In genomic region chr16:38694906-38695540, GRCm38 (mm10) we compare ENCODE assay signal across 18 mouse cellular contexts.
"Had no signal": no experiment of that assay in that cellular context is flagged by ENCODE, and none has a peak within 500 bp of the region (broad histone marks: within the 10 kb centered on the region; RNA-seq: fewer than 3 reads in every experiment).

No protein-coding gene starts in this region.

- H3K4me2 ChIP-seq: kidney, embryonic 15.5 days; liver, embryonic 11.5 days; liver, embryonic 15.5 days; lung, embryonic 14.5 days; midbrain, embryonic 12.5 days; neural tube, embryonic 12.5 days; stomach, embryonic 15.5 days had no signal

- ATAC-seq: midbrain, embryonic 16.5 days had no signal

- H3K27ac ChIP-seq: kidney, embryonic 15.5 days; left cerebral cortex, adult 2 months; limb, embryonic 10.5 days; liver, embryonic 15.5 days; midbrain, embryonic 12.5 days; neural tube, embryonic 12.5 days; stomach, embryonic 15.5 days had no signal

- H3K36me3 ChIP-seq: kidney, embryonic 15.5 days; liver, embryonic 15.5 days; midbrain, embryonic 12.5 days; neural tube, embryonic 12.5 days; stomach, embryonic 15.5 days had no signal

- DNase-seq: kidney, adult 2 months; kidney, postnatal 14 days; lung, embryonic 14.5 days; lung, postnatal 14 days; retina, postnatal 1 day; right cerebral cortex, postnatal 4 days; thymus, adult 2 months; thymus, postnatal 25 days had no signal

- H3K9ac ChIP-seq: kidney, embryonic 15.5 days; liver, embryonic 15.5 days; lung, embryonic 14.5 days; midbrain, embryonic 12.5 days; neural tube, embryonic 12.5 days; stomach, embryonic 15.5 days had no signal

- H3K27me3 ChIP-seq: kidney, embryonic 15.5 days; liver, embryonic 15.5 days; midbrain, embryonic 12.5 days; neural tube, embryonic 12.5 days; stomach, embryonic 15.5 days had no signal

- H3K4me1 ChIP-seq: liver, embryonic 15.5 days; megakaryocyte, embryonic 14.5 days; midbrain, embryonic 12.5 days; neural tube, embryonic 12.5 days had no signal

- H3K9me3 ChIP-seq: kidney, embryonic 15.5 days; limb, embryonic 10.5 days; liver, embryonic 15.5 days; megakaryocyte, embryonic 14.5 days; midbrain, embryonic 12.5 days; neural tube, embryonic 12.5 days; stomach, embryonic 15.5 days had no signal

- H3K4me3 ChIP-seq: kidney, embryonic 15.5 days; left cerebral cortex, adult 2 months; limb, embryonic 10.5 days; liver, embryonic 15.5 days; megakaryocyte, embryonic 14.5 days; midbrain, embryonic 12.5 days; neural tube, embryonic 12.5 days; stomach, embryonic 15.5 days had no signal
